Mouse (Mus musculus) left cerebral cortex, adult 18-20 months (tissue): ENCODE measurements around the gene Rnf41. TPM values are rescaled to one million over a fixed set of nuclear protein-coding genes. Genes with fewer than 3 reads are reported as not detected.

Experiments
- DNase-seq, 2 experiments: peaks; one replicate each; pipeline ENCODE4 v3.0.0; 2021 to 2022; ENCODE audit warnings: low spot score in 2 of 2, mixed read lengths in 1 of 2
- total RNA-seq, 2 experiments: library from RNA; stranded (reverse); gene quantifications; 2 replicates each; pipeline ENCODE4 v1.2.3; 2021

Gene Rnf41
- total RNA-seq, 2 experiments from 2014 or later: 78.9 to 81.5 TPM

GRCm38 (mm10) chr10:128425260-128425659 is 13.8 kb downstream of the Rnf41 start:
- DNase-seq: no peak

GRCm38 (mm10) chr10:128429052-128429451 is 17.6 kb downstream of the Rnf41 start:
- DNase-seq: no peak

GRCm38 (mm10) chr10:128429454-128429853 is 18.0 kb downstream of the Rnf41 start:
- no peak for DNase-seq

GRCm38 (mm10) chr10:128433417-128433816 is 22.0 kb downstream of the Rnf41 start:
- DNase-seq: no peak

GRCm38 (mm10) chr10:128434681-128435080 is 23.2 kb downstream of the Rnf41 start:
- no peak for DNase-seq

GRCm38 (mm10) chr10:128435186-128435823 is 23.8 kb downstream of the Rnf41 start:
- no peak for DNase-seq

- DNase-seq: no peak
Observed at GRCm38 (mm10) chr10:128435873-128436272, 24.4 kb downstream of the Rnf41 start.

- DNase-seq: no peak
Observed at GRCm38 (mm10) chr10:128436376-128436775, 24.9 kb downstream of the Rnf41 start.

- DNase-seq: no peak
Observed at GRCm38 (mm10) chr10:128438675-128439279, 27.3 kb downstream of the Rnf41 start.

- no peak for DNase-seq
Observed at GRCm38 (mm10) chr10:128440407-128440806, 28.9 kb downstream of the Rnf41 start.

- no peak for DNase-seq
Observed at GRCm38 (mm10) chr10:128441324-128442119, 30.1 kb downstream of the Rnf41 start.

GRCm38 (mm10) chr10:128442718-128443117 is 31.3 kb downstream of the Rnf41 start:
- DNase-seq: no peak

GRCm38 (mm10) chr10:128444354-128444753 is 32.9 kb downstream of the Rnf41 start:
- DNase-seq: no peak

- no peak for DNase-seq
Observed at GRCm38 (mm10) chr10:128445407-128445806, 34.0 kb downstream of the Rnf41 start.

GRCm38 (mm10) chr10:128451014-128451413 is 39.6 kb downstream of the Rnf41 start:
- DNase-seq: no peak

GRCm38 (mm10) chr10:128454471-128454870 is 43.0 kb downstream of the Rnf41 start:
- DNase-seq: no peak

GRCm38 (mm10) chr10:128455280-128455679 is 43.8 kb downstream of the Rnf41 start:
- DNase-seq: peak; percentile 62 to 67

GRCm38 (mm10) chr10:128457676-128458075 is 46.2 kb downstream of the Rnf41 start:
- no peak for DNase-seq

- DNase-seq: peak; percentile 93 to 96
Observed at GRCm38 (mm10) chr10:128458348-128458718, 46.9 kb downstream of the Rnf41 start.

GRCm38 (mm10) chr10:128458719-128459408 is 47.4 kb downstream of the Rnf41 start, which contains the start of gene Smarcc2:
TSS of gene Smarcc2 (plus strand) at chr10:128459248.
- peak; percentile 83 to 87 for DNase-seq
